Mouse (Mus musculus) hindbrain, embryonic 13.5 days (tissue): Measurements from ENCODE around the gene Gm49383. TPM values are rescaled to one million over a fixed set of nuclear protein-coding genes. Genes with fewer than 3 reads are reported as not detected.

ENCODE experiments used
- ATAC-seq: fragments of 200-750 bp; cut with Nextera tagmentation; 2 replicates; pipeline ENCODE4 v1.8.0; 2017; ENCODE audit warnings: moderate TSS enrichment; ENCODE audit not compliant: low FRiP score
- H3K27ac ChIP-seq: fragments of 300-500 bp; sonication (generic); 2 replicates; pipeline ENCODE4 v1.5.1; 2015; ENCODE audit warnings: inconsistent platforms, mild to moderate bottlenecking, moderate library complexity
- H3K27me3 ChIP-seq: fragments of 300-500 bp; sonication (generic); 2 replicates; pipeline ENCODE4 v1.6.1; 2015; ENCODE audit warnings: mild to moderate bottlenecking, inconsistent platforms
- H3K36me3 ChIP-seq: fragments of 300-500 bp; sonication (generic); 2 replicates; pipeline ENCODE4 v1.6.1; 2015; ENCODE audit warnings: mild to moderate bottlenecking, inconsistent platforms
- H3K4me1 ChIP-seq: fragments of 300-500 bp; sonication (generic); replicated peaks from 2 replicates; pipeline ENCODE4 v1.6.1; 2015; ENCODE audit warnings: inconsistent platforms
- H3K4me2 ChIP-seq: fragments of 300-500 bp; sonication (generic); 2 replicates; pipeline ENCODE4 v1.6.1; 2015; ENCODE audit warnings: inconsistent platforms, mild to moderate bottlenecking, moderate library complexity
- H3K4me3 ChIP-seq: fragments of 300-500 bp; sonication (generic); 2 replicates; pipeline ENCODE4 v1.5.1; 2015; ENCODE audit warnings: mild to moderate bottlenecking, inconsistent platforms
- H3K9ac ChIP-seq: fragments of 300-500 bp; sonication (generic); 2 replicates; pipeline ENCODE4 v1.6.1; 2015; ENCODE audit warnings: mild to moderate bottlenecking, inconsistent platforms
- H3K9me3 ChIP-seq: fragments of 300-500 bp; sonication (generic); 2 replicates; pipeline ENCODE4 v1.6.1; 2016; ENCODE audit warnings: inconsistent platforms
- WGBS: fragments of 180-500 bp; shearing (Covaris S2); methylation state at CpG from one replicate; pipeline ENCODE4 v1.1.7; 2015; 5-methylcytosine and 5-hydroxymethylcytosine counted together
- polyA plus RNA-seq: library from polyadenylated mRNA; unstranded; fragments of >200 nt; fragmentation: Nextera tagmentation; extraction: Ambion mirVana; gene quantifications from 2 replicates; pipeline ENCODE4 v1.2.1, GENCODE M21; 2015

The Gm49383 gene
- polyA plus RNA-seq, 1 experiment from 2014 or later, result 18.8 TPM

- 92% methylated on average over 2 of the region's 2 CpGs for WGBS
- no peak overlapping the region for H3K4me2 ChIP-seq
- H3K4me1 ChIP-seq, result peaks cover 17% of the 10 kb centered on the region
- H3K27me3 ChIP-seq, result no peaks in the 10 kb centered on the region
- peaks cover 22% of the 10 kb centered on the region for H3K36me3 ChIP-seq
- no peak overlapping the region for H3K9ac ChIP-seq
- no peaks in the 10 kb centered on the region for H3K9me3 ChIP-seq
- ATAC-seq, result no peak
- H3K4me3 ChIP-seq, result no peak overlapping the region
- no peak overlapping the region for H3K27ac ChIP-seq
These were observed 4.3 kb downstream of the Gm49383 start for GRCm38 (mm10) chr12:69192637-69193036.

- H3K4me3 ChIP-seq, result no peak overlapping the region
- no peaks in the 10 kb centered on the region for H3K27me3 ChIP-seq
- no peaks in the 10 kb centered on the region for H3K9me3 ChIP-seq
- H3K4me2 ChIP-seq, result no peak overlapping the region
- peaks cover 22% of the 10 kb centered on the region for H3K36me3 ChIP-seq
- H3K27ac ChIP-seq, result no peak overlapping the region
- ATAC-seq, result no peak
- peaks cover 25% of the 10 kb centered on the region for H3K4me1 ChIP-seq
- WGBS, result 91% methylated on average over 5 of the region's 5 CpGs
- H3K9ac ChIP-seq, result no peak overlapping the region
These were observed 5.5 kb downstream of the Gm49383 start for GRCm38 (mm10) chr12:69191396-69191795.

- Histone ChIP-seq H3K9me3 (no peaks in the 10 kb centered on the region), H3K4me1 (peaks cover 19% of the 10 kb centered on the region), H3K9ac (no peak overlapping the region), H3K4me2 (no peak overlapping the region), H3K27me3 (no peaks in the 10 kb centered on the region), H3K27ac (no peak overlapping the region), H3K4me3 (no peak overlapping the region), H3K36me3 (peaks cover 22% of the 10 kb centered on the region)
- 100% methylated on average over 1 of the region's 1 CpGs for WGBS
- ATAC-seq, result no peak
These were observed 6.4 kb downstream of the Gm49383 start for GRCm38 (mm10) chr12:69190522-69190921.

GRCm38 (mm10) chr12:69190074-69190473 lies 6.8 kb downstream of the Gm49383 start:
- H3K4me3 ChIP-seq, result no peak overlapping the region
- ATAC-seq, result no peak
- no peak overlapping the region for H3K9ac ChIP-seq
- no peaks in the 10 kb centered on the region for H3K27me3 ChIP-seq
- H3K36me3 ChIP-seq, result peaks cover 22% of the 10 kb centered on the region
- 90% methylated on average over 9 of the region's 9 CpGs for WGBS
- no peak overlapping the region for H3K27ac ChIP-seq
- no peaks in the 10 kb centered on the region for H3K9me3 ChIP-seq
- peaks cover 21% of the 10 kb centered on the region for H3K4me1 ChIP-seq
- H3K4me2 ChIP-seq, result no peak overlapping the region

- H3K4me1 ChIP-seq, result peaks cover 30% of the 10 kb centered on the region
- 78% methylated on average over 5 of the region's 5 CpGs for WGBS
- ATAC-seq, result no peak
- peak overlapping the region; percentile 20; the same call in 1 of the 2 replicates for H3K4me2 ChIP-seq
- no peak overlapping the region for H3K27ac ChIP-seq
- H3K27me3 ChIP-seq, result no peaks in the 10 kb centered on the region
- peaks cover 22% of the 10 kb centered on the region for H3K36me3 ChIP-seq
- H3K9ac ChIP-seq, result no peak overlapping the region; the same call in 1 of the 2 replicates
- H3K9me3 ChIP-seq, result no peaks in the 10 kb centered on the region
- H3K4me3 ChIP-seq, result no peak overlapping the region
These were observed 10.0 kb downstream of the Gm49383 start for GRCm38 (mm10) chr12:69186811-69187471.

DNA sequence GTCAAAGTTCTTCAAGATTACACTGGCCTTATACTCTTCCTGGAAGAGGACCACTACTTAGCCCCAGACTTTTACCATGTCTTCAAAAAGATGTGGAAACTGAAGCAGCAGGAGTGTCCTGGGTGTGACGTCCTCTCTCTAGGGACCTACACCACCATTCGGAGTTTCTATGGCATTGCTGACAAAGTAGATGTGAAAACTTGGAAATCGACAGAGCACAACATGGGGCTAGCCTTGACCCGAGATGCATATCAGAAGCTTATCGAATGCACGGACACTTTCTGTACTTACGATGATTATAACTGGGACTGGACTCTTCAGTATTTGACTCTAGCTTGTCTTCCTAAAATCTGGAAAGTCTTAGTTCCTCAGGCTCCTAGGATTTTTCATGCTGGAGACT lies 11.5 kb downstream of the Gm49383 start:
- peak overlapping the region; percentile 96 for H3K9ac ChIP-seq
- WGBS, result 74% methylated on average over 7 of the region's 7 CpGs
- peaks cover 26% of the 10 kb centered on the region for H3K36me3 ChIP-seq

DNA sequence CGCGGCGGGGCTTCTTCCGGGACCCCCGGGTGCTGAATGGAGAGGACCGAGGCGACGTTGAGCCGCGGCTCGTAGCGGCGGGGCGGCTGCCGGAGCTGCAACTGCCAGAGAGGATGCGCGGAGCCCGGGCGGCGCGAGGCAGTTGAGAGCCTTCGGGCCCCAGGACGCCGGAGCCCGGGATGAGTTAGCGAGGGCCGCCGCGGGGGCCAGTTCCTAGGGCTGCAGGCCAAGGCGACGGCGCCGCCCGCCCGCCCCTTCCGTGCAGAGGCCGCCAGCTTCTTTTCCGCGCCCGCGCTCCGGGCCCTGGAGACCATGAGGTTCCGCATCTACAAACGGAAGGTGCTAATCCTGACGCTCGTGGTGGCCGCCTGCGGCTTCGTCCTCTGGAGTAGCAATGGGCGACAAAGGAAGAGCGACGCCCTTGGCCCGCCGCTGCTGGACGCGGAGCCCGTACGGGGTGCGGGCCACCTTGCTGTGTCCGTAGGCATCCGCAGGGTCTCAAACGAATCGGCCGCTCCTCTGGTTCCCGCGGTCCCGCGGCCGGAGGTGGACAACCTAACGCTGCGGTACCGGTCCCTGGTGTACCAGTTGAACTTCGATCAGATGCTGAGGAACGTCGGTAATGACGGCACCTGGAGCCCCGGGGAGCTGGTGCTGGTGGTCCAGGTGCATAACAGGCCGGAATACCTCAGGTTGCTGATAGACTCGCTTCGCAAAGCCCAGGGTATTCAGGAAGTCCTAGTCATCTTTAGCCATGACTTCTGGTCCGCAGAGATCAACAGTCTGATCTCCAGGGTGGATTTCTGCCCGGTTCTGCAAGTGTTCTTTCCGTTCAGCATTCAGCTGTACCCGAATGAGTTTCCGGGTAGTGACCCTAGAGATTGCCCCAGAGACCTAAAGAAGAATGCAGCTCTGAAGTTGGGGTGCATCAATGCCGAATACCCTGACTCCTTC lies 12.3 kb downstream of the Gm49383 start:
- H3K4me1 ChIP-seq, result peaks cover 30% of the 10 kb centered on the region
- ATAC-seq, result peak; percentile 65
- peak overlapping the region; percentile 90 for H3K4me3 ChIP-seq
- H3K9me3 ChIP-seq, result no peaks in the 10 kb centered on the region
- WGBS, result 2% methylated on average over 74 of the region's 86 CpGs
- H3K4me2 ChIP-seq, result peak overlapping the region; percentile 67
- H3K9ac ChIP-seq, result peak overlapping the region; percentile 96
- H3K27ac ChIP-seq, result peak overlapping the region; percentile 95
- H3K27me3 ChIP-seq, result no peaks in the 10 kb centered on the region
- H3K36me3 ChIP-seq, result peaks cover 20% of the 10 kb centered on the region

More for the DNA sequence above, 11.5 kb downstream of the Gm49383 start:
- Histone ChIP-seq H3K4me2 (peak overlapping the region; percentile 67), H3K9me3 (no peaks in the 10 kb centered on the region), H3K27ac (no peak overlapping the region), H3K4me3 (peak overlapping the region; percentile 90), H3K4me1 (peaks cover 30% of the 10 kb centered on the region), H3K27me3 (no peaks in the 10 kb centered on the region)
- ATAC-seq, result no peak

DNA sequence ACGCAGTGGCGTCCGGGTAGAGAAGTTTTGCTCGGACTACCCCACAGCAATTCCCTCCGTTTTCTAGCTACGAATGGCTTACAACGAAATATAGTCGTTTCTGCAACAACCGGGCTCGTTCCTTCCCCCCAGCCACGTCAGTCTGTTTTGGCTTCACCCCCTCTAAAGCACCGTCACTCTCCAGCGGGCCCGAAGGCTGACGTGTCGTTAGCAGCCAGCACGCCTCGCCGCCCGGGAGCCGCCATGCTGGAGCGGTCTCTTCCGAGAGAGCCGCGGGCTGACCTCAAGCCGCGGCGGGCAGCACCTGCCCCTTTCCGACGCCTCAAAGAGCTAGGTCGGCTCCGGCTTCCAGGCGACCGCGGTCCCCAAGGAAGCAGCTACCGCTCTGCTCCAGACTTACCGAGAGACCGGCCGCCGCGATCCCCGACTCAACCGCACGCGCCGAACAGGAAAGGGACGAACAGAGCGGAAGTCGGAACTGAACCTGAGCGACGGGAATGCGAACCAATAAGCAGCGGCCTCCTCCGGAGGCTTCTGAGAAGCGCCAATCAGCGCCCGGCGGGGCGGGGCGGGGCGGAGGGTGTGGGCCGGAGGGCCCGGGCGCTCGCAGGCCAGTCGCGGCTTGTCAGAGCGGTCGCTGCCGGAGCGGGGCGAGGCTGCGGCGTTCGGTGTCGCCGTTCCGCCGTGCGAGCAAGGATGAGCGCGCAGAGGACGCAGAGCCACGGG lies 13.2 kb downstream of the Gm49383 start, which contains the start of the genes Rpl36al and Mgat2:
TSS of gene Rpl36al (minus strand) at position 501 of the 726 bp plus-strand sequence.
TSS of gene Mgat2 (plus strand) at position 575 of the 726 bp plus-strand sequence.
- peak within 1 kb of the TSS; percentile 95 for H3K27ac ChIP-seq
- peaks cover 14% of the 10 kb centered on the region for H3K36me3 ChIP-seq
- WGBS, result under 1% methylated on average over 83 of the region's 84 CpGs
- peak within 1 kb of the TSS; percentile 90 for H3K4me3 ChIP-seq
- ATAC-seq, result peak; percentile 99
- H3K9ac ChIP-seq, result peak within 1 kb of the TSS; percentile 96
- H3K27me3 ChIP-seq, result no peaks in the 10 kb centered on the region
- H3K4me2 ChIP-seq, result peak within 1 kb of the TSS; percentile 90
- H3K9me3 ChIP-seq, result no peaks in the 10 kb centered on the region
- peaks cover 30% of the 10 kb centered on the region for H3K4me1 ChIP-seq

DNA sequence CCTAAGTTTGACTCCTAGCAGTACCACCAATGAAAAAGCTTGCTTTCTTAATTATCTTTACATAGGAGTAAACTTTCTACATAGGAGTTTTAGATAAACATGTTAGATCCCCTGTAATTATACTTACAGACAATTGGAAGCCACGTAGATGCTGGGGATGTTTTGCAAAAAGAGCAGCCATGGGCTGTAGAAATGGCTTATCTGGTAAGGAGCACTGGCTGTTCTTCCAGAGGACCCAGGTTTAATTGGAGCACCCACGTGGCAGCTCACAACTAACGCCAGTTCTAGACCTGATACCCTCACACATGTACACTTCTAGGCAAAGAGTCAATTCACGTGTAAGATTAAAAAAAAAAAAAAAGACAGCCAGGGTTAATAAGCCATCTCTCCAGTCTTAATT lies 15.1 kb downstream of the Gm49383 start:
- ATAC-seq, result no peak
- Histone ChIP-seq H3K4me2 (no peak overlapping the region), H3K36me3 (peaks cover 9% of the 10 kb centered on the region), H3K4me1 (peaks cover 18% of the 10 kb centered on the region), H3K27ac (no peak overlapping the region), H3K9ac (no peak overlapping the region), H3K27me3 (no peaks in the 10 kb centered on the region), H3K4me3 (no peak overlapping the region), H3K9me3 (no peaks in the 10 kb centered on the region)
- WGBS, result 95% methylated on average over 4 of the region's 4 CpGs

DNA sequence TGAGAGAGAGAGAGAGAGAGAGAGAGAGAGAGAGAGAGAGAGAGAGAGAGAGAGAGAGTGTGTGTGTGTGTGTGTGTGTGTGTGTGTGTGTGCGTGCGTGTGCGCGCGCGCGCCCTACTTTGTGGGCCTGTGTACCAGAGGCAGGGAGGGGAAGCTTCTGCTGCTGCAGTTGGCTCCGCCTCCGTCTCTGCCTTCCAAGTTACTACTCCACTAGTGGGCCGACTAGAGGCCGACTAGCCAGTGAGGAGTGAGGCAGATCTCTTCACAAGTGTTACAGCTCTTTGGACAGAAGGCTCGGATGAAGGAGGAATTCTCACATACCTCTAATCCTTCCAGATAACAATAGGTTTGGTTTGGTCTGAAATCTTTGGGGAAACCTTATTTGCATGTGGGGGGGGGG lies 17.5 kb downstream of the Gm49383 start:
- Histone ChIP-seq H3K4me1 (peaks cover 6% of the 10 kb centered on the region), H3K27ac (no peak overlapping the region), H3K27me3 (no peaks in the 10 kb centered on the region), H3K4me2 (no peak overlapping the region), H3K9me3 (no peaks in the 10 kb centered on the region), H3K9ac (no peak overlapping the region), H3K36me3 (peaks cover 9% of the 10 kb centered on the region), H3K4me3 (no peak overlapping the region)
- no peak for ATAC-seq
- WGBS, result 85% methylated on average over 12 of the region's 12 CpGs

- WGBS, result 83% methylated on average over 3 of the region's 3 CpGs
- H3K36me3 ChIP-seq, result peaks cover 9% of the 10 kb centered on the region
- no peak overlapping the region for H3K27ac ChIP-seq
- H3K4me2 ChIP-seq, result no peak overlapping the region
- ATAC-seq, result no peak
- no peaks in the 10 kb centered on the region for H3K9me3 ChIP-seq
- no peaks in the 10 kb centered on the region for H3K27me3 ChIP-seq
- no peaks in the 10 kb centered on the region for H3K4me1 ChIP-seq
- no peak overlapping the region for H3K4me3 ChIP-seq
- H3K9ac ChIP-seq, result no peak overlapping the region
These were observed 19.4 kb downstream of the Gm49383 start for GRCm38 (mm10) chr12:69177526-69177925.

DNA sequence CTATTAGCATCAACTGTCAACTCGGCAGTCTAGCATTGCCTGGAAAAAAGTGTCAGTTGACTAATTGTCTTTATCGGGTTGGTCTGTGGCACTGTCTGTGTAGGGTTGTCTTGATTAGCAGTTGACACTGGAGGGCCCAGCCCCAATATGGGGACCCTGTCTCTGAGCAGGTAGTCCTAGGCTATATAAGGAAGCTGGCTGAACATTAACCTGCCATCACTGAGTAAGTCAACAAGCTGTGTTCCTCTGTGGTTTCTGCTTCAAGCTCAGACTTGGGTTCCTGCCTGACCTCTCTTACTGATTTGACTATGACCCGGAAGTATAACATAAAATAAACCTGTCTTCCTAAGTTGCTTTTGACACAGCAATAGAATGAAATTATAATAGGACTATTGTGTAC lies 20.9 kb downstream of the Gm49383 start:
- no peaks in the 10 kb centered on the region for H3K27me3 ChIP-seq
- peaks cover under 1% of the 10 kb centered on the region; the same call in 1 of the 2 replicates for H3K36me3 ChIP-seq
- no peak overlapping the region for H3K4me3 ChIP-seq
- no peak overlapping the region for H3K9ac ChIP-seq
- no peak for ATAC-seq
- no peak overlapping the region for H3K27ac ChIP-seq
- 97% methylated on average over 3 of the region's 3 CpGs for WGBS
- H3K4me2 ChIP-seq, result no peak overlapping the region
- no peaks in the 10 kb centered on the region for H3K9me3 ChIP-seq
- H3K4me1 ChIP-seq, result no peaks in the 10 kb centered on the region
